Mouse (Mus musculus) heart, postnatal 4 days (tissue): ENCODE measurements around the gene Pafah2. TPM values are rescaled to one million over a fixed set of nuclear protein-coding genes. Genes with fewer than 3 reads are reported as not detected.
A peak's percentile ranks its signal among the peaks of the same experiment; 100 is the strongest.

Experiments used
- DNase-seq: peaks from one replicate; pipeline ENCODE4 v3.0.0; 2021
- total RNA-seq, 2 experiments: library from RNA; stranded (reverse); gene quantifications; 2 replicates each; pipeline ENCODE4 v1.2.3; 2021

Gene Pafah2
- total RNA-seq, result 1 to 10 TPM; 8.6 to 8.9 TPM

- peak; percentile 95 for DNase-seq
These were observed at the start of gene Pafah2 for GRCm38 (mm10) chr4:134395977-134396825. Pafah2 (plus strand) TSS chr4:134396320.

GRCm38 (mm10) chr4:134348078-134348477, 48.0 kb upstream of the Pafah2 start:
- DNase-seq, result peak; percentile 59

GRCm38 (mm10) chr4:134348545-134348944, 47.6 kb upstream of the Pafah2 start:
- no peak for DNase-seq

- DNase-seq, result no peak
These were observed 46.3 kb upstream of the Pafah2 start for GRCm38 (mm10) chr4:134349829-134350228.

DNA sequence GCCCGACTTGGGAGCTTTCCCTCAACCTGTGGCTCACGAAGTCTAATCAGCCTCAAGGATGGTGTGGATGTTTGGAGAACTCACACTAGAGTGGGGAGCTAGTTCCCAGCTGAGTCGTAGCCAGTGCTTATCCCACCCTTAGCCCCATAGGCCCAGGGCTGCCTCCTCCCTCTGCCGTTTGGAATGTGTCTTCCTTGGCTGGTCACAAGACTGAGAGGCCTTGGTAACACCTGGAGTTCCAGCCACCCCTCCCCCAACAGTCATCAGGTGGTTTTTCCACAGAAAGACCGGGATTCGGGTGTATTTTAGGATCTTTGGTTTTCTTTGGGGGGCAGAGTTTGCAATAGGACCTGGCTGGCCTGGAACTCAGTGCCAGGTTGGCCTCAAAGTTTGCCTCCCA, 45.5 kb upstream of the Pafah2 start:
- DNase-seq, result no peak

DNA sequence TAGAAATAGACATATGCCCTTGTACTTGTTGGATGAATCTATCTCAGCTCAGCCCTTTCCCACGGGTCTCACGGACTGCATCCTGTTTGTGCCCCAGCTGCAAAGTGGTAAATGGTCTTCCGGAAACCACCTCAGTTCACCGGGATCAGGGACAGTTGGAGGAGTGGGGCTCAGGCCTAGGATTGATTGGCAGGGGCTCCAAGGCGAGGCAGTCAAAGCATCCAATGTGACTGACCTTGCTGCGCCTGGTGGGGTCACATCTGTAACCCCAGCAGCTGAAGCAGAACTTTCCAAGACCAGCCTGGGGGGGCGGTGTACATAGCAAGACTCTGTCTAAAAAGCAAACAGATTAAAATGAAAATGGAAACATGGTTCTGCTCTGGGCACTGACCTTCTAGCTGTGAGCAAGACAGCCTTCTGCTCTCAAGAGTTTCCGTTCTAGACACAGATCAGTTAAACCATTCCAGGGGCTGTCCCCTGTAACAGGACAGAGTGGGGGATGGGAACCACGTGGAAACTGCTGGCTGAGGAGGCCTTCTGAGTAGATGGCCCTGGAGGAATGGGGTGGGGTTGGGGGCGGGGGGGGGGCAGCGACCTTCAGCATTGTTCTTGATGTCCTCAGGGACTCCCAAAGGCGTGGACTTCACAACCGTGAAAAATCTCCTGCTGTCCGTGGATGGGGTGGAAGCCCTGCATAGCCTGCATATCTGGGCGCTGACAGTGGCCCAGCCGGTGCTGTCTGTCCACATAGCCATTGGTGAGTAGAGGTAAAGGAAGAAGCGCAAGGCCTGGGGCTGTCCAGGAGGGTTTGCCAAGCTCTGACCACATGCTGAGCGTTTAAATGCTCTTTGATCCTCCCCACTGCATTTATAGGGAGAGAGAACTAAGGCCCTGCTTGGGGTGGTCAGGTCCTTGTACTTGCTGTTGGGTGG, 44.5 kb upstream of the Pafah2 start:
- DNase-seq, result no peak

DNA sequence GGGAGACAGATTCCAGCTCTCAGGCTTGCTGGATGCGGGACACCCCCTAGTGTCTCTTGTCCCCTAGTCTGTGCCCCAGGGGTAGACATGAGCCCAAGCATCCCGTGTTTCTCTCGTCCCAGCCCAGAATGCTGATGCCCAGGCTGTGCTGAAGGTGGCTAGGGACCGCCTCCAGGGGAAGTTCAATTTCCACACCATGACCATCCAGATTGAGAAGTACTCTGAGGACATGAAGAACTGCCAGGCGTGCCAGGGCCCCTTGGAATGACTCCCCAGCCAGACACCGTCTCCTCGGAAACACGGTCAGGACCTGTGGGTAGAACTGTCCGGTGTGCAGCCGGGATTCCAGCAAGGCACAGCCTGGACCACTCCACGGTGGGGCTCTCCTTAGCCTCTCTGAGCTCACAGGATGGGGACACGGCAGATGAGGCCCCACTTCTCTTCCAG, 43.8 kb upstream of the Pafah2 start:
- DNase-seq, result no peak

DNA sequence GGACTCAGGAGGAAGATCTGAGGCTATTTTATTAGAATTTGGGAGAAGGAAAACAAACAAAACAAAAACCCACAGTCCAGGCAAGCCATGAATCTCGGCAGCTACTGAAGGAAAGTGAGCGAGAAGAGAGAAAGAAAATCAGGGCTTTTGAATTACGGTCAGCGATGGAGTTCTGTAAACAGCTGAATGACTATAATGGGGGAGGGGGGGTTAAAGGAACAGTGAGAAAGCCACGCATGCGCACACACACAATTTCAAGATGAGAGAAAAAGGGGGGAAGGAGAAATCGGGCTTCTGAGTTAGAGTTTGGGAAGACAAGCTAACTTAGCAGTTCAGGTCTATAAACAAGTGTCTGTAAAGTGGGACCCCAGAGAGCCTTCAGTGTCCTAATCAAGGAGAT, 43.2 kb upstream of the Pafah2 start:
- no peak for DNase-seq

GRCm38 (mm10) chr4:134353527-134354409, 42.4 kb upstream of the Pafah2 start:
- DNase-seq, result no peak

GRCm38 (mm10) chr4:134355841-134356452, 40.2 kb upstream of the Pafah2 start:
- peak; percentile 88 for DNase-seq

GRCm38 (mm10) chr4:134356591-134357460, 39.3 kb upstream of the Pafah2 start:
- DNase-seq, result peak; percentile 85

DNA sequence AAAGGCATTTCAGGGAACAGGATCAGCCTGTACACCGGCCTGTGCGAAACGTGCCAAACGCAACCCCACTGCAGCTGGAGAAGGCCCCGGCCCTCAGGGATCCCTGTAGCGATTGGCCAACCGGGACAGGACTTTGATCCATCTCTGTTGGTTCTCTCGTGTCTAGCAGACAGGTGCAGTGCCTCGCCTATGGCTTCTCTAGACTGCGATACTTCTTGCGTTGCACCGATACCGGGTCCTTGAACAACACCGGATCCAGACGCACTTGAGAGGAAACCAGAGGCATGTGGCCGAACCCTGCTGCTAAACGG, 38.7 kb upstream of the Pafah2 start:
- no peak for DNase-seq

DNA sequence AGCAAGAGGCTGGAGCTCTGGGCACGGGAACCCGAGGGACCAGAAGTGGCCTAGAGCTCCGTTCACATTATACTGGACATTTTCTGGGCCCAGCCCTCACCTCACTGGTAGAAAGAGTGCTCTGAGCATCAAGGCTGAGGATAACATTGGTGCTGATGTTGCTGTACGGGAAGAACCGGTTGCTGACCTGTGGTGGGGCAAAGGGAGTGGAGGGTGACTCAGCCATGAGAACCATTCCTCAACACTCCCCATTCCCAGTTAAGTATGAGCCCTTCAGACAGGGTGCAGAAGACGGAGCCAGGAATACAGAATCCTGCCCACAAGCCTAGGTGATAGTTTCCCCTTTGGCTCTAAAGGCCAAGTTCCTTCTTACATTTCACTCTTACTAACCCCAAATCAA, 36.5 kb upstream of the Pafah2 start:
- no peak for DNase-seq

- DNase-seq, result no peak
These were observed 34.9 kb upstream of the Pafah2 start for GRCm38 (mm10) chr4:134361215-134361614.

GRCm38 (mm10) chr4:134362124-134362523, 34.0 kb upstream of the Pafah2 start:
- DNase-seq, result peak; percentile 77

DNA sequence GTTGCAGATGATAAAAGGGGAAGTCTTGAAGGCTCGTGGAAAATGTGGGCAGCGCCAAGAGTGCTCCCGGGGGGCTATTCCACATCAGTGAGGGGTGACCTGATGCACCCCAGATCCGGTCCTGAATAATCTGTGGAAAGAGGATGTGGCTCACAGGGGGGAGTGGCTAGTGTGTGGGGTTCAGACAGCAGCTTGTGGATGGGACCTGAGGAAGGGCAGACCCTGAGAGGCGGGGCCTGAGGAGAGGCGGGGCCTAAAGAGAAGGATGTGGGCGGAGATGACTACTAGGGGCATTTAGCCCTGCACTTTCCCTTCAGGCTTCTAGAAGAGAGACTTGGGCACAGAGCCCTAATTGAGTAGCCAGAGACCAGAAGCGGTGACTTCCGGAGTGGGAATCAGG, 33.5 kb upstream of the Pafah2 start:
- no peak for DNase-seq

GRCm38 (mm10) chr4:134365280-134365679, 30.8 kb upstream of the Pafah2 start:
- DNase-seq, result no peak

DNA sequence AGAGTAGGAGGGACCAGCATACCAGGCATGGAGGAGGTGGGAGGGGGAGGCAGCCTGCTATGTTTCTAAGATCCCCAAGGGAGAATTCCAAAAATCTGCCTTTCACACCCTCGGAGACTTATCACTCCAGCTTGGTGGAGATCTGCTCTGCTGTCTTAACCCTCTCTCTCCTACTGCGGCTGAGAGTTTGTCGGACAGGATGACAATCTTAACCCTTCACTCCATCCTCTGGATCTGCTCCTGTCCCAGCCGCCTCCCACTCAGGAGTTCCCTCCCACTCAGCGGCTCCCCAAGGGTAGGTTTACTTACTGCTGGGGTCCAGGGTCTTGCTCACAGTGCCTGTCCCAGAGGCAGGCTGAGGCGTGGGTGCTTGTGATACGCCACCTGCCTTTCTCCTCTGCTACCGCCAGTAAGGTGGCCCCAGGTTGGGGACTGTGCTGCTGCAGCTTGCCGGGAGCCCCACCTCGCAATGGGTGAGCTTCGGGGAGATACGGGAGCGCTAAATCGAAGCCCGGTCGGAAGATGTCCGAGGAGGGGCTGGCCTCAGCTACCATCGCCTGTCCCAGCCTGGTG, 25.4 kb upstream of the Pafah2 start:
- no peak for DNase-seq

GRCm38 (mm10) chr4:134371316-134371855, 24.7 kb upstream of the Pafah2 start:
- no peak for DNase-seq

GRCm38 (mm10) chr4:134372294-134372747, 23.8 kb upstream of the Pafah2 start:
- peak; percentile 80 for DNase-seq
